Mouse (Mus musculus) neural tube, embryonic 13.5 days (tissue): Measurements from ENCODE around the gene Kcnq2. TPM values are rescaled to one million over a fixed set of nuclear protein-coding genes. Genes with fewer than 3 reads are reported as not detected.

Experiments
- ATAC-seq: fragments of 200-750 bp; cut with Nextera tagmentation; 2 replicates; pipeline ENCODE4 v1.8.0; 2017; ENCODE audit warnings: low read depth, mild to moderate bottlenecking, moderate TSS enrichment, moderate library complexity
- H3K27ac ChIP-seq: fragments of 300-500 bp; sonication (generic); replicated peaks from 2 replicates; pipeline ENCODE4 v1.5.1; 2015; ENCODE audit warnings: moderate library complexity, mild to moderate bottlenecking, inconsistent platforms
- H3K27me3 ChIP-seq: fragments of 300-500 bp; sonication (generic); 2 replicates; pipeline ENCODE4 v1.6.1; 2015; ENCODE audit warnings: mild to moderate bottlenecking, inconsistent platforms
- H3K36me3 ChIP-seq: fragments of 300-500 bp; sonication (generic); 2 replicates; pipeline ENCODE4 v1.6.1; 2015; ENCODE audit warnings: mild to moderate bottlenecking, inconsistent platforms
- H3K4me1 ChIP-seq: fragments of 300-500 bp; sonication (generic); replicated peaks from 2 replicates; pipeline ENCODE4 v1.6.1; 2015; ENCODE audit warnings: inconsistent platforms
- H3K4me2 ChIP-seq: fragments of 300-500 bp; sonication (generic); 2 replicates; pipeline ENCODE4 v1.6.1; 2015; ENCODE audit warnings: inconsistent platforms, mild to moderate bottlenecking, moderate library complexity
- H3K4me3 ChIP-seq: fragments of 300-500 bp; sonication (generic); 2 replicates; pipeline ENCODE4 v1.5.1; 2015; ENCODE audit warnings: mild to moderate bottlenecking, inconsistent platforms
- H3K9ac ChIP-seq: fragments of 300-500 bp; sonication (generic); 2 replicates; pipeline ENCODE4 v1.6.1; 2015; ENCODE audit warnings: moderate library complexity, mild to moderate bottlenecking, inconsistent platforms
- H3K9me3 ChIP-seq: fragments of 300-500 bp; sonication (generic); 2 replicates; pipeline ENCODE4 v1.6.1; 2016; ENCODE audit warnings: inconsistent platforms
- WGBS: fragments of 180-500 bp; shearing (Covaris S2); methylation state at CpG from one replicate; pipeline ENCODE4 v1.1.7; 2015; 5-methylcytosine and 5-hydroxymethylcytosine counted together
- polyA plus RNA-seq: library from polyadenylated mRNA; unstranded; fragments of >200 nt; fragmentation: Nextera tagmentation; extraction: Ambion mirVana; gene quantifications from 2 replicates; pipeline ENCODE4 v1.2.1, GENCODE M21; 2015

The Kcnq2 gene
- polyA plus RNA-seq, 1 experiment from 2014 or later: 43.9 TPM

DNA sequence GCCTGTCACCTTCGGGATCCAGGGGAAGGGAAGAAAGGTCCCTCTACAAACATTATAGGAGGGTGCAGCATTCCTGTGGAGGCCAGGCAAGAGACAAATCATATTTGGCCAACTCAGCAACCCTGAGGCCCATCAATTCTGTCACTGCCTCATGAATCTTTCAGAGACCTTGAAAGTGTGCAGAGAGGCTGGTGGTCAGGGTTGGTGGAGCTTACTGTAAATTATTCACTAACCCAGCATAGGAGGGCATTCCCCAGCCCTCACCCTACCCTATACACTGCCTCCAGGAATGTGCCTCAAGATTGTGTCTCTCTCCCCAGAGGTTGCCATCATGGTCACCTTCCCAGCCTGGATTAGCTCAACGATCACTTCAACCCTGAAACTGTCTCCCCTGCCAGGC lies 9.6 kb upstream of the Kcnq2 start:
- ATAC-seq: no peak
- Histone ChIP-seq H3K4me1 (peaks cover 16% of the 10 kb centered on the region), H3K27ac (no peak overlapping the region), H3K4me2 (no peak overlapping the region), H3K9me3 (no peaks in the 10 kb centered on the region), H3K4me3 (no peak overlapping the region), H3K27me3 (peaks cover 44% of the 10 kb centered on the region), H3K36me3 (peaks cover 20% of the 10 kb centered on the region), H3K9ac (no peak overlapping the region)
- WGBS: 85% methylated on average over 2 of the region's 2 CpGs

GRCm38 (mm10) chr2:181143509-181144276 lies 8.6 kb upstream of the Kcnq2 start:
- Histone ChIP-seq H3K9me3 (no peaks in the 10 kb centered on the region), H3K27ac (no peak overlapping the region), H3K4me2 (no peak overlapping the region), H3K9ac (no peak overlapping the region), H3K4me1 (peaks cover 15% of the 10 kb centered on the region), H3K27me3 (peaks cover 38% of the 10 kb centered on the region), H3K36me3 (peaks cover 10% of the 10 kb centered on the region; the same call in 1 of the 2 replicates), H3K4me3 (no peak overlapping the region)
- no peak for ATAC-seq
- 74% methylated on average over 2 of the region's 2 CpGs for WGBS

GRCm38 (mm10) chr2:181142703-181143135 lies 7.6 kb upstream of the Kcnq2 start:
- Histone ChIP-seq H3K36me3 (peaks cover 9% of the 10 kb centered on the region; the same call in 1 of the 2 replicates), H3K27ac (no peak overlapping the region), H3K4me2 (no peak overlapping the region), H3K4me3 (no peak overlapping the region), H3K27me3 (peaks cover 43% of the 10 kb centered on the region), H3K9ac (no peak overlapping the region), H3K4me1 (peaks cover 6% of the 10 kb centered on the region), H3K9me3 (no peaks in the 10 kb centered on the region)
- WGBS: 65% methylated on average over 8 of the region's 8 CpGs
- no peak for ATAC-seq

- no peak overlapping the region for H3K9ac ChIP-seq
- no peaks in the 10 kb centered on the region for H3K9me3 ChIP-seq
- 87% methylated on average over 5 of the region's 5 CpGs for WGBS
- no peak for ATAC-seq
- no peak overlapping the region for H3K4me3 ChIP-seq
- no peaks in the 10 kb centered on the region for H3K36me3 ChIP-seq
- peaks cover 8% of the 10 kb centered on the region for H3K4me1 ChIP-seq
- H3K27ac ChIP-seq: no peak overlapping the region
- peaks cover 59% of the 10 kb centered on the region for H3K27me3 ChIP-seq
- no peak overlapping the region for H3K4me2 ChIP-seq
These were observed 4.6 kb upstream of the Kcnq2 start for GRCm38 (mm10) chr2:181139641-181140193.

DNA sequence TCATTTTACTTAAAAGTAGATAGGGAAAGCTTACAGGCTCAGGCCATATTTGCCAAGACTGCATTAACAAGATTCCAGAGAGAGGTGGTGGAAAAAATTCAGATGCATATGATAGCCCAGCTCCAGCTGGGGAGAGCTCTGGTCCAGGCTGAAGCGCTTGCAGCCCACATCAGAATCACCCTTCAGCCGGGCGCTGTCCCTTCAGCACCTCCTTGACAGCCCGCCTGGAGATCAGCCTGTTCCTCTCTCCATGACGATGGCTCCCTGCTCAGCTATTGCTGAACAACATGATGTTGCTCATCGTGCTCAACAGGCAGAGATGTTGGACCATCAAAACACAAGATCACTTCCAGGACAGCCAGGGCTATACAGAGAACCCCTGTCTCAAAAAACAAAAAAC lies 1.8 kb upstream of the Kcnq2 start:
- WGBS: 4% methylated on average over 6 of the region's 6 CpGs

GRCm38 (mm10) chr2:181135446-181135818 lies 332 bp upstream of the Kcnq2 start:
- 7% methylated on average over 4 of the region's 4 CpGs for WGBS
- H3K27me3 ChIP-seq: peaks cover 65% of the 10 kb centered on the region
- no peaks in the 10 kb centered on the region for H3K36me3 ChIP-seq
- peaks cover 45% of the 10 kb centered on the region for H3K4me1 ChIP-seq
- peak overlapping the region; percentile 84 for H3K9ac ChIP-seq
- ATAC-seq: peak; percentile 20; the same call in 1 of the 2 replicates
- peak overlapping the region; percentile 94 for H3K27ac ChIP-seq
- peak overlapping the region; percentile 75 for H3K4me2 ChIP-seq
- peak overlapping the region; percentile 77 for H3K4me3 ChIP-seq
- H3K9me3 ChIP-seq: no peaks in the 10 kb centered on the region

More for the DNA sequence above, 1.8 kb upstream of the Kcnq2 start:
- no peak for ATAC-seq
- H3K27me3 ChIP-seq: peaks cover 70% of the 10 kb centered on the region
- no peak overlapping the region for H3K9ac ChIP-seq
- H3K4me2 ChIP-seq: no peak overlapping the region
- no peaks in the 10 kb centered on the region for H3K9me3 ChIP-seq
- H3K4me3 ChIP-seq: no peak overlapping the region
- no peaks in the 10 kb centered on the region for H3K36me3 ChIP-seq
- peaks cover 30% of the 10 kb centered on the region for H3K4me1 ChIP-seq
- no peak overlapping the region for H3K27ac ChIP-seq

GRCm38 (mm10) chr2:181133837-181134590 lies 1.1 kb downstream of the Kcnq2 start:
- peak; percentile 89 for ATAC-seq
- peak overlapping the region; percentile 94 for H3K27ac ChIP-seq
- H3K4me2 ChIP-seq: peak overlapping the region; percentile 75
- WGBS: 8% methylated on average over 20 of the region's 22 CpGs
- H3K36me3 ChIP-seq: no peaks in the 10 kb centered on the region
- peaks cover 58% of the 10 kb centered on the region for H3K4me1 ChIP-seq
- H3K27me3 ChIP-seq: peaks cover 53% of the 10 kb centered on the region
- peak overlapping the region; percentile 84 for H3K9ac ChIP-seq
- peak overlapping the region; percentile 77 for H3K4me3 ChIP-seq
- no peaks in the 10 kb centered on the region for H3K9me3 ChIP-seq

- WGBS: 68% methylated on average over 4 of the region's 4 CpGs
- no peak for ATAC-seq
- Histone ChIP-seq H3K36me3 (no peaks in the 10 kb centered on the region), H3K9me3 (no peaks in the 10 kb centered on the region), H3K27me3 (peaks cover 20% of the 10 kb centered on the region), H3K9ac (no peak overlapping the region; the same call in 1 of the 2 replicates), H3K4me2 (no peak overlapping the region), H3K4me1 (peaks cover 74% of the 10 kb centered on the region), H3K27ac (peak overlapping the region; percentile 33), H3K4me3 (no peak overlapping the region)
These were observed 4.9 kb downstream of the Kcnq2 start for GRCm38 (mm10) chr2:181130245-181130644.

DNA sequence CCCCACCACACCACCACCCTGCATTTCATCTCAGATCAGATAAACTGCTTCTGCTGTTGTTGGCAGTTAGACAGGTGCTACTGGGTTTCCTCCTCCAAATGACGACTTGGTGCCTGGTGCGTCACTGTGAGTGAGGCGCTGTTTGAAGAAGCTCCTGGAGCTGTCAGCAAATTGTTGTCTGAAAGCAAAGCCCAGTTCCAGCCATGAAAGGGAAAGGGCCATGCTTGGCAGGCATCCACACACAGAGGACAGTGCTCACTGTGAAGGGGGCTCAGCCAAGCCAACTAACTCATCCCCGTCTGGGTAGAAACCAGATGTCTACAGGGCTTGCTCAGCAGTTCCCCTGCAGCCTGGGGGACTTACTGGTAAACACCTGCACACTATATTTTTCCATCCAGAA lies 6.1 kb downstream of the Kcnq2 start:
- no peak for ATAC-seq
- Histone ChIP-seq H3K9me3 (no peaks in the 10 kb centered on the region), H3K9ac (no peak overlapping the region), H3K27me3 (peaks cover 8% of the 10 kb centered on the region; the same call in 1 of the 2 replicates), H3K4me1 (peaks cover 69% of the 10 kb centered on the region), H3K4me2 (no peak overlapping the region), H3K4me3 (no peak overlapping the region), H3K27ac (no peak overlapping the region), H3K36me3 (no peaks in the 10 kb centered on the region)
- 86% methylated on average over 4 of the region's 4 CpGs for WGBS

DNA sequence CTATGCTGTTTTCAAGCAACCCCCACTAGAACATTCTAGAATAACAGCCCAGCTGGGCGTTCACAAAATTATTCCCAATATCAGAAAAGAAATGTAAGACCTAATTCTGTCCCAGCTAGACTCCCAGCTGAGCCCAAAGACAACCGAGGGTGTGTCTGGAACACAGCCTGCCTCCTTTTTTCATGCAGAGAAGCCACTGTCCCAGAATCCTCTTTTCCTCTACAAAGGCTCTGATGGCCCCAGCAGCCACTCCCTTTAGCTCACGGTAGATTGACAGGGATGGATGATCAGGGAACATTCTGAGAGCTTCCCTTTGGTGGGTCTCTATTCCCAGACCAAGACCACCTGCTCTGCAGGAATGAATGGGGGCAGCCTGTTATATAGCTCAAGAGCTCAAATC lies 7.3 kb downstream of the Kcnq2 start:
- WGBS: 39% methylated on average over 3 of the region's 3 CpGs
- no peak for ATAC-seq
- no peaks in the 10 kb centered on the region for H3K36me3 ChIP-seq

GRCm38 (mm10) chr2:181125726-181126455 lies 9.2 kb downstream of the Kcnq2 start:
- Histone ChIP-seq H3K4me2 (no peak overlapping the region), H3K9ac (no peak overlapping the region), H3K36me3 (no peaks in the 10 kb centered on the region), H3K27ac (no peak overlapping the region), H3K4me1 (peaks cover 69% of the 10 kb centered on the region), H3K9me3 (no peaks in the 10 kb centered on the region), H3K4me3 (no peak overlapping the region), H3K27me3 (no peaks in the 10 kb centered on the region)
- no peak for ATAC-seq
- WGBS: 52% methylated on average over 7 of the region's 7 CpGs

More for the DNA sequence above, 7.3 kb downstream of the Kcnq2 start:
- Histone ChIP-seq H3K27ac (no peak overlapping the region), H3K4me2 (no peak overlapping the region), H3K9me3 (no peaks in the 10 kb centered on the region), H3K9ac (no peak overlapping the region), H3K4me3 (no peak overlapping the region), H3K4me1 (peaks cover 69% of the 10 kb centered on the region), H3K27me3 (no peaks in the 10 kb centered on the region)
